Mouse (Mus musculus): ENCODE data around the gene Tcea3.

- TF ChIP-seq CTCF (IDR thresholded peaks at IDR 0.05; ENCODE audit: low read depth) (no peak), EP300 (IDR thresholded peaks at IDR 0.05; ENCODE audit: low read depth) (no peak)
Measured at GRCm38 (mm10) chr4:136220133-136220775, 27.3 kb upstream of the Tcea3 start.

All from liver, postnatal 0 days (tissue).